Mouse (Mus musculus) G1E (cell line): Measurements from ENCODE around the gene Ppp2r3d. TPM values are rescaled to one million over a fixed set of nuclear protein-coding genes. Genes with fewer than 3 reads are reported as not detected.

Experiments used
- ATAC-seq: 2 replicates; pipeline ENCODE4 v1.8.0; 2016; ENCODE audit warnings: mild to moderate bottlenecking; ENCODE audit not compliant: insufficient number of reproducible peaks, poor library complexity, low FRiP score, severe bottlenecking; ENCODE audit errors: extremely low read depth
- DNase-seq: peaks from one replicate; pipeline ENCODE4 v3.0.0; 2012; ENCODE audit warnings: low spot score
- H3K27me3 ChIP-seq: 2 replicates; pipeline ENCODE4 v1.6.1; 2012; ENCODE audit warnings: mild to moderate bottlenecking, low read length, inconsistent platforms; ENCODE audit not compliant: insufficient read depth
- H3K36me3 ChIP-seq: replicated peaks from 2 replicates; pipeline ENCODE3; 2012; ENCODE audit warnings: mild to moderate bottlenecking, inconsistent platforms
- H3K4me1 ChIP-seq: 2 replicates; pipeline ENCODE4 v1.6.1; 2012; ENCODE audit warnings: low read depth, low read length, inconsistent platforms, mixed read lengths; ENCODE audit not compliant: insufficient read depth
- H3K4me3 ChIP-seq: 2 replicates; pipeline ENCODE4 v1.5.1; 2012; ENCODE audit warnings: low read depth, mild to moderate bottlenecking, inconsistent platforms, low read length, moderate library complexity, mixed read lengths
- H3K9me3 ChIP-seq: replicated peaks from 2 replicates; pipeline ENCODE4 v1.6.1; 2012; ENCODE audit warnings: inconsistent platforms
- CTCF ChIP-seq: IDR thresholded peaks from 2 replicates; pipeline ENCODE4 v1.5.1; 2012; ENCODE audit warnings: low read depth, low read length, inconsistent platforms, mixed read lengths
- GATA1 ChIP-seq: IDR thresholded peaks from 2 replicates; pipeline ENCODE4 v1.6.1; 2012; ENCODE audit warnings: borderline replicate concordance, low read length, inconsistent platforms, mixed read lengths
- GATA2 ChIP-seq: IDR thresholded peaks from 2 replicates; pipeline ENCODE4 v1.6.1; 2012; ENCODE audit warnings: low read depth, low read length, inconsistent platforms, borderline replicate concordance
- POLR2AphosphoS5 ChIP-seq: IDR thresholded peaks from 2 replicates; pipeline ENCODE4 v1.6.1; 2012; ENCODE audit warnings: low read depth, low read length, inconsistent platforms; ENCODE audit not compliant: insufficient replicate concordance
- TAL1 ChIP-seq: conservative IDR thresholded peaks from 2 replicates; pipeline ENCODE4 v1.6.1; 2012; ENCODE audit warnings: low read depth, low read length, inconsistent platforms, mixed read lengths
- polyA plus RNA-seq: library from polyadenylated mRNA; stranded (reverse); fragments of >175 nt; gene quantifications from 2 replicates; pipeline ENCODE4 v1.2.3, GENCODE M21; 2012
- total RNA-seq, 2 experiments: library from RNA; stranded (forward) in 1 of 2; stranded (reverse) in 1 of 2; fragments of 200-1000 nt in 1 of 2; fragments of >200 nt in 1 of 2; fragmentation: Nextera tagmentation in 1 of 2; gene quantifications; 2 replicates each; pipeline ENCODE4 v1.2.3; 2014 to 2017

Gene Ppp2r3d
- total and polyA plus RNA-seq, 3 experiments: 17.5 to 137 (median 32.4) TPM

DNA sequence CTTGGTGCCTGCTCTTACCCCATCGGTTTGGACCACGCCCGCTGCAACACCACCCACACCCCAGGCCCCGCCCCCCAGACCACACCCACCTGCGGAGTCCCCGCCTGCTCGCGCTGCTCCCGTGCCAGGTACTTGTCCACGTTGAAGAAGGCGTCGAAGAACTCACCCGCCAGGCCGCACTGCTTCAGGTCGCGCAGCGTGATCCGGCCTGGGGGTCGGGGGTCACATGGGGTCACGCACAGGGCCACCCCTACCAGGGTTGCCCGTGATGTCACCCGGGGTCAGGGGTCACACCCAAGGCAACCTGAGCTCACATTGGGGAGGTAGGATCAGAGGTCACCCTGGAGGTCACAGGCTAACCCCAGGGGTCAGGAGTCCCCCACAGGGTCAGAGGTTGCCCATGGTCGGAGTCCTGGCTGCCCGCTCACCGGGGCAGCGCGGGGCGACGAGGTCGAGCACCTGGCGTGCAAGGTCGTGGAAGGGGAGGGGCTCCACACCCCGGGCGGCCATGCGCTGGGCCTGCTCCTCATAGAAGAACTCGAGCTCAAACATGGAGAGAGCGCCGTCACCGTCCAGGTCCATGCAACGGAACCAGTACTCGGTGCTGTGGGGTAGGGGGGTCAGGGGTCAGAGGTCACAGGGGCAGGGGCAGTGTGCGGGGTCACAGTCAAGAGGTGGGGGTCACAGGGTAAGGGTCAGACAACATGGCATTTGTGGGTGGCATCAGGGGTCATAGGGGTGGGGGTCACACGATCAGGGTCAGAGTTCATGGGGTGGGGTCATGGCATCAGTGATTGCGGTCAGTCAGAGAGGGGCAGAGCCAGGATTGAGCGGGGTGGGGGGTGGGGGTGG is 34.8 kb downstream of the Ppp2r3d start:
- peak overlapping the region; percentile 23; the same call in 1 of the 2 replicates for H3K4me3 ChIP-seq
- no peaks in the 10 kb centered on the region for H3K27me3 ChIP-seq
- H3K36me3 ChIP-seq: peaks cover 39% of the 10 kb centered on the region
- peaks cover 13% of the 10 kb centered on the region for H3K4me1 ChIP-seq
- no peak for DNase-seq
- no peak for TF ChIP-seq POLR2AphosphoS5
- no peak for TF ChIP-seq TAL1
- no peak for TF ChIP-seq GATA2
- peaks cover 37% of the 10 kb centered on the region for H3K9me3 ChIP-seq
- ATAC-seq: no peak

DNA sequence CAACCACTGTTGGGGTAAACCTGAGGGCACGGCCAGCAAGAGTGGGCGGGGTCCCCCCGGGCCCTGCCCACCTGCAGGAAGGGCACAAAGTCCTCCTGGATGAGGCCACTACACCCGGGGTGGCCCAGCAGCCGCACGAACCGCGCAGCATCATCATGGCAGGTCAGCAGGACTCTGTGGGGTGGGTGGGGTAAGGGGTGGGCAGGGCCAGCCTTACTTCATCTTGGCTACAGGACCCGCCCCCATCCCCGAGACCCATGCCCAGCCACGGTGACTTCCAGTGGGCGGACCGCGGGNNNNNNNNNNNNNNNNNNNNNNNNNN is 36.0 kb downstream of the Ppp2r3d start:
- Histone ChIP-seq H3K4me3 (peak overlapping the region; percentile 59; the same call in 1 of the 2 replicates), H3K4me1 (peaks cover 13% of the 10 kb centered on the region), H3K9me3 (peaks cover 37% of the 10 kb centered on the region), H3K27me3 (peaks cover 2% of the 10 kb centered on the region; the same call in 1 of the 2 replicates), H3K36me3 (peaks cover 39% of the 10 kb centered on the region)
- TF ChIP-seq POLR2AphosphoS5 (no peak), GATA2 (no peak), TAL1 (no peak), CTCF (no peak), GATA1 (no peak)
- DNase-seq (peak; percentile 3), ATAC-seq (no peak)

DNA sequence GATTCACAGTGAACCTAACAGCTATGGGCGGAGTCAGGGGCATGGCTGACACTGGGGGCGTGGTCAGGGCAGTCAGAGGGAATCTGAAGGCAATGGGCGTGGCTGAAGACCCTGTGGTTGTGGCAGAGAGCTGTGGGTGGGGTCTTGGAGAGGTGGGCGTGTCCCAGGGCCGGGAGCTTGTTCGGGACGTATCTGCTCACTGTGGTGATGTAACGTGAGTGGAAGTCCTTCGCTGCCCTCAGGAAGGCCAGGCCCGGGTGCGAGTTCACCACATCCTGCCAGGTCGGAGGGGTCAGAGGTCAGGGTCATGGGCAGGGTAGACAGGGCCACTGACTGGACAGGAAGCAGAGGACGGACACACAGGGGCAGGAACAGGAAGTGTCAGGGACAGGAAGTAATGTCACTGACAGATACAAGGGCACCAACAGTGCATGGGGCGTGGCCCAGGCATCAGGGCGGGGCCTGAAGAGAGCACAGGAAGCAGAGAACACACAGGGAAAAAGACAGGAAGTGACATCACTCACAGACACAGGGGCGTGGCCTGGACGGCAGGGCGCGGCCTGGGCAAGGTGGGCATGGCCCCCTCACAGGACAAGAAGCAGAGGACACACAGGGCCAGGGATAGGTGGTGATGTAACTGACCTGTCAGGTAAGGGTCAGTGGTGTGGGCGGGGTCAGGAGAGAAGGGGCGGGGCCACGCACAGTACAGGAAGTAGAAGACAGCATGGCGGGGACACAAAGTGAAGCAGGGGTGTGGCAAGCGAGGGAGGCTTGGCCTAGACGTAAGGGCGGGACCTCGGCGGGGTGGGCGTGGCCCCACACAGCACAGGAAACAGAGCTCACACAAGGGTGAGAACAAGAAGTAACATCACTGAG is 36.6 kb downstream of the Ppp2r3d start:
- peak; percentile 2 for DNase-seq
- H3K36me3 ChIP-seq: peaks cover 39% of the 10 kb centered on the region
- peaks cover 2% of the 10 kb centered on the region; the same call in 1 of the 2 replicates for H3K27me3 ChIP-seq
- peaks cover 13% of the 10 kb centered on the region for H3K4me1 ChIP-seq
- peaks cover 37% of the 10 kb centered on the region for H3K9me3 ChIP-seq
- H3K4me3 ChIP-seq: peak overlapping the region; percentile 59; the same call in 1 of the 2 replicates
- no peak for ATAC-seq
- no peak for TF ChIP-seq CTCF
- TF ChIP-seq TAL1: no peak
- TF ChIP-seq GATA1: no peak
- TF ChIP-seq POLR2AphosphoS5: no peak
- no peak for TF ChIP-seq GATA2

DNA sequence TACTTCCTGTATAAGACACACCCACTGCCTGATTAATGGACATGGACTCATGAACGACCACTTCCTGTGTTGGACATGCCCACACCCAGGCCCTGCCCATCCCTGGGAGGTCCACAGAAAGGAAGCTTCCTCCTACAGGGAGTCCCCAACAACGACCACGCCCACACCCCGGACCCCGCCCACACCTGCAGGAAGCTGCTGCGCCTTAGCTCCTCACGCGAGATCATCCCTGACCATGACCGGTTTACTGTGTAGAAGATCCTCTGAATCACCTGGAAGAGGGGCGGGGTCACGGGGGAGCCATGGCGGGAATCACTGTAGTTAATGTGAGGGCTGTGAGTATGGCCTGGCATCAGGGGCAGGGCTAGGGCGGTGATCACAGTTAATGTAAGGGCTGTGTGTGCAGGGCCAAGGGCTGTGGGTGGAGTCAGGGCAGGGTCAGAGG is 37.3 kb downstream of the Ppp2r3d start:
- peaks cover 2% of the 10 kb centered on the region; the same call in 1 of the 2 replicates for H3K27me3 ChIP-seq
- no peak; the same call in 1 of the 2 replicates for ATAC-seq
- DNase-seq: peak; percentile 1
- peaks cover 13% of the 10 kb centered on the region for H3K4me1 ChIP-seq
- TF ChIP-seq CTCF: no peak
- no peak for TF ChIP-seq POLR2AphosphoS5
- H3K36me3 ChIP-seq: peaks cover 39% of the 10 kb centered on the region
- H3K4me3 ChIP-seq: peak overlapping the region; percentile 59; the same call in 1 of the 2 replicates
- peaks cover 37% of the 10 kb centered on the region for H3K9me3 ChIP-seq

DNA sequence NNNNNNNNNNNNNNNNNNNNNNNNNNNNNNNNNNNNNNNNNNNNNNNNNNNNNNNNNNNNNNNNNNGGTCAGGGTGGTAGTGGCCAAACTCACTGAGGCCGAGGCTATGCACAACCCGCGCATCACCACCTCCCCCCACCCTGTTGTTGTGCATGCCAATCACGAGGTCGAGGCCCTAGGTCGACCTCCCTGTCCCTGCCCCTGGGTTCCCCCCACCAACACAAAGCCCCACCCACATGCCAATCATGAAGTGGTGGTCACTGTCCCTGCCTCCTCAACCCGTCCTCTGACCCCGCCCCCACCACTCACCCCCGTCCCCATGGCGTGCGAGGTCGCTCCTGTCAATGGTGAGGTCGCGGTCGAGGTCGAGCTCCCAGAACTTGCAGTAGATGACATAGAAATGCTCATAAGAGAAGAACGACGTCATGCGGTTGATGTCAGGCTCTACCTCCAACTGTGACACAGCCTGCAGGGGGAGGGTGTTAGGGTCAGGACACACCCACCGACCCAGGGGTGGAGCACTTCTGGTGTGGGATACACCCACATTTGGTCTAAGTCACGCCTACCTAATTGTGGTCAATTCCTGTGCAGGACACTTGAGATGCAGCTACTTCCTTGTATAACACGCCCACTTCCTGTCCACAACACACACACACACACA is 37.9 kb downstream of the Ppp2r3d start:
- H3K4me3 ChIP-seq: no peak overlapping the region; the same call in 1 of the 2 replicates
- peaks cover 13% of the 10 kb centered on the region for H3K4me1 ChIP-seq
- ATAC-seq (no peak), DNase-seq (no peak)
- no peak for TF ChIP-seq CTCF
- peaks cover 37% of the 10 kb centered on the region for H3K9me3 ChIP-seq
- H3K27me3 ChIP-seq: peaks cover 2% of the 10 kb centered on the region; the same call in 1 of the 2 replicates
- H3K36me3 ChIP-seq: peaks cover 39% of the 10 kb centered on the region

DNA sequence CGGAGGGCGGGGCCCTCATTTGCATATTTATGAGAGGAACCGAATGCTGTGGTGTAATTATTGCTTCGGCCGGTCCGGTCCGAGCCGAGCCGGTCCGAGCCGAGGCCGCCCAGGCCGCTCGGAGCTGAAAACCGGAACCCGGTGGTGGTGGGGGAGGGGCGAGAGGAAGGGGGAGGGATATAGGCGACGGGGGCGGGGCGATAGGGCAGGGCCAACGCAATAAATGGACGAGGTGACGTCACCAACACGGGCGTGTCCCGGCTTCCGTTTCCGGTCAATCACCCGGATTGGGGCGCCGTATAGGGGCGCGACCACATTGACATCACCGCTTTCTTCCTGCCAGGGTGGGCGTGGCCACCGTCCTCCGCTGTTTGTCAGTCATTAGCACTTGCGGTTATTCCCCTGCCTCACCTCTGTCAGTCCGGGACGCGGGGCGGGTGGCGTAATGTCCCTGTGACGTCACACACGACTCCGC is 51.2 kb downstream of the Ppp2r3d start:
- Histone ChIP-seq H3K4me3 (peak overlapping the region; percentile 81), H3K27me3 (no peaks in the 10 kb centered on the region), H3K9me3 (peaks cover 4% of the 10 kb centered on the region), H3K4me1 (peaks cover 9% of the 10 kb centered on the region), H3K36me3 (no peaks in the 10 kb centered on the region)
- peak; percentile 66 for DNase-seq
- 0 out of 2 replicates have a peak, but pooled peaks have one; percentile 1 for ATAC-seq
- TF ChIP-seq POLR2AphosphoS5 (no peak), CTCF (no peak), TAL1 (no peak), GATA1 (no peak), GATA2 (no peak)
